Mouse (Mus musculus) spleen, adult 2 months (tissue): ENCODE results near the gene Mchr1. TPM values are rescaled to one million over a fixed set of nuclear protein-coding genes. Genes with fewer than 3 reads are reported as not detected.

Experiments used
- DNase-seq, 2 experiments: peaks; one replicate each; pipeline versions ENCODE4 v3.0.0 to v3.0.0-alpha.2; 2012 to 2021; ENCODE audit warnings: low spot score in 2 of 2, low read depth in 1 of 2
- H3K27ac ChIP-seq: fragments of 200-500 bp; 2 replicates; pipeline ENCODE4 v1.5.1; 2012; ENCODE audit warnings: low read length, inconsistent platforms; ENCODE audit not compliant: insufficient read depth
- H3K27me3 ChIP-seq: fragments of 200-500 bp; 2 replicates; pipeline ENCODE4 v1.6.1; 2012; ENCODE audit warnings: mild to moderate bottlenecking, moderate library complexity, low read length, inconsistent platforms; ENCODE audit not compliant: control insufficient read depth, insufficient read depth
- H3K36me3 ChIP-seq: fragments of 200-500 bp; 2 replicates; pipeline ENCODE4 v1.6.1; 2012; ENCODE audit warnings: mild to moderate bottlenecking, low read length, inconsistent platforms; ENCODE audit not compliant: control insufficient read depth, insufficient read depth
- H3K4me1 ChIP-seq: fragments of 200-500 bp; 2 replicates; pipeline ENCODE4 v1.6.1; 2011; ENCODE audit warnings: inconsistent platforms; ENCODE audit not compliant: control insufficient read depth, insufficient read depth, insufficient read length
- H3K4me3 ChIP-seq: fragments of 200-500 bp; 2 replicates; pipeline ENCODE4 v1.5.1; 2011; ENCODE audit warnings: mild to moderate bottlenecking, inconsistent platforms; ENCODE audit not compliant: insufficient read depth, insufficient read length; ENCODE audit errors: extremely low read depth
- CTCF ChIP-seq: fragments of 200-500 bp; IDR thresholded peaks from 2 replicates; pipeline ENCODE4 v1.5.1; 2011; ENCODE audit warnings: mild to moderate bottlenecking, inconsistent platforms; ENCODE audit not compliant: insufficient read depth, insufficient read length, insufficient replicate concordance; ENCODE audit errors: extremely low read depth
- POLR2A ChIP-seq: fragments of 200-500 bp; IDR thresholded peaks from 2 replicates; pipeline ENCODE4 v1.6.1; 2011; ENCODE audit warnings: low read depth, low read length, inconsistent platforms
- WGBS: fragments of 180-500 bp; shearing (Covaris S2); methylation state at CpG from one replicate; pipeline ENCODE4 v1.1.7; 2018; 5-methylcytosine and 5-hydroxymethylcytosine counted together
- polyA plus RNA-seq: library from polyadenylated mRNA; depleted of rRNA; stranded (reverse); fragments of >200 nt; gene quantifications from 2 replicates; pipeline ENCODE4 v1.2.3, GENCODE M21; 2012

Gene Mchr1
- polyA plus RNA-seq, 1 experiment: not detected

DNA sequence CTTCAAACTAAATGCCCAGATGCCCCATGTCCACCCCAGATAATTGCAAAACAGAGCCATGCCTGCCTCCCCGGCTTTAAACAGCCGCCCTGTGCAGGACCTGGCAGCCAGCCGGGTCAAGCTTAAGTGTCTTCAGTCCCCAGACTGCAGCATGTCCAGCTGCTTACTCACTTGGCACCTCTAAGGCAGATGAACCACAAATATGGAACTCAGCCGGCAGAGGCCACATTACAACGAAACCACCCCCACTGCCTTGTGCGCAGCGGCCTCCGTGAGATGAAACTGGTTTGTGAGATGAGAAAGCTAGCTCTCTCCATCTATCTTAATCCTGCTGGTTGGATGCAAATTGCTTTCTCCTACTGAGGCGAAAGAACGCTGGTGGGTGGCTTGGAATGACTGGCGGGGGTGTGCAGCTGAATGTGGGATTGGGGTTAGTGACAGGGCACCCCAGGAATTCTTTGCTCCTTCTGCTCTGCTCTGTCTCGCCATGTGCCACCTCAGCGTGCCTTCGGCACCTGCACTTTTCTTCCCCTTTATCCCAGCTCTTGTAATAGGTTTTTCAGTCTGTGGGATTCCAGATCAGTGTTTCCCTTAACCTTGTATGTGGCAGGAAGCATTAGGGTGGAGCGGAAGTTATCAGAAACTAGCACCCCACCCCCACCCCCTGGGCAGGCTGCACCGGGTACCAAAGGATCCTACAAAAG lies 29.2 kb downstream of the Mchr1 start:
- no peaks in the 10 kb centered on the region for H3K4me1 ChIP-seq
- no peak overlapping the region for H3K4me3 ChIP-seq
- no peaks in the 10 kb centered on the region for H3K27me3 ChIP-seq
- H3K36me3 ChIP-seq: no peaks in the 10 kb centered on the region
- no peak overlapping the region for H3K27ac ChIP-seq
- DNase-seq: no peak
- WGBS: 56% methylated on average over 16 of the region's 16 CpGs
- TF ChIP-seq CTCF (no peak), POLR2A (no peak)

- H3K27ac ChIP-seq: no peak overlapping the region
- no peaks in the 10 kb centered on the region for H3K4me1 ChIP-seq
- no peak for DNase-seq
- H3K27me3 ChIP-seq: no peaks in the 10 kb centered on the region
- 18% methylated on average over 2 of the region's 2 CpGs for WGBS
- H3K36me3 ChIP-seq: no peaks in the 10 kb centered on the region
- no peak overlapping the region for H3K4me3 ChIP-seq
- TF ChIP-seq CTCF: no peak
- no peak for TF ChIP-seq POLR2A
Measured at GRCm38 (mm10) chr15:81267416-81267815, 32.1 kb downstream of the Mchr1 start.

DNA sequence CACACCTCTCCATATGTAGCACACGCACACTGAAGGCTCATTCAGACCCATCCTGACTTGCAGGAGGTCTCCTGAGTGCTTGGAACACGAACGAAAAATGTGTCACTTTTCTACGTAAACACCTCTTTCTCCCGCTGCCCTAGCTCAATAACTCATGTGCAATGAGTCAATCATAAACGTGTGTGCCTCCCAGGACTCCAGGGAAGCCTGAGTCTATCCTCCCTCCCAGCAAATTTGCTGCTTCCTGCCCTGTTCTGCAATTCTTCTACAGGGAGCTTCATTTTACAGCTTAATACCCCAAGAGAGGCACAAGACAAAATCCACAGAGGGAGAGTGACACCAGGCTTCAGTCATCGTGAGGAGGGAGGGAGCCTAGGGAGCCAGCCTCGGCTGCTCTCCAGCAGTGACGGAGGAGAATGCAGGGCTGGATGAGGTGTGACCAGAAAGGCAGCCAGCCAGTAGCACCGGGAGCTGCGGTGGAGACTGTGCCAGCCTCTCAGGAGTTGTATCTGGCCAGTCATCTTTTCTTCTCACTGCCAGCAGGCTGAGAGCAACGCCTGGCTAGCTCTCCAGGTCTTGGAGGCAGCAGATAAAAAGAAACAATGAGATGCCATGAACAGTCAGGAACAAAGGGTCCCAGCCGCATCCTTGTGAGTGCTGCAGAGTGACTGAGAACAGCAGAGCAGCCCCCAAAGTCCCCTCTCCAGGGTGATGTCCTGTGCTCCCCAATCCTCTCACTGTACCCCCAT lies 37.2 kb downstream of the Mchr1 start:
- Histone ChIP-seq H3K36me3 (no peaks in the 10 kb centered on the region), H3K27me3 (no peaks in the 10 kb centered on the region), H3K27ac (no peak overlapping the region), H3K4me3 (no peak overlapping the region), H3K4me1 (peaks cover 2% of the 10 kb centered on the region; the same call in 1 of the 2 replicates)
- WGBS: 59% methylated on average over 13 of the region's 13 CpGs
- TF ChIP-seq CTCF: no peak
- no peak for TF ChIP-seq POLR2A
- no peak for DNase-seq

DNA sequence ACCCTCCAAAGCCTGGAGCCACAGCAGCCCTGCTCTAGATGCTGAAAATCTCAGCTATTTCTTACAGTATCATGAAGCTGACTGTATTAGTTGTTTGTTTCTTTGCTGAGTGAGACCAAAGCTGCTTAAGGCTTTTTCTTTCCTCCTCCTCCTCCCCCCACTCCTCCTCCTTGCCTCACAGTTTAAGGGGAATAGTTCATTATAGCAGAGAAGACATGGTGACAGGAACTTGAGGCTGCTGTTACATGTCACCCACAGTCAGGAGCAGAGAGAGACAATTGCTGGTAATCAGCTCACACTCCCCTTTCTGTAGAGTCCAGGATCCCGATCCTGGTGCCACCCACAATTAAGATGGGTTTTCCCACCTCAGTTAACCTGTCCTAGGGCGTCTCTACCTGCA lies 38.1 kb downstream of the Mchr1 start:
- no peaks in the 10 kb centered on the region for H3K36me3 ChIP-seq
- DNase-seq: no peak
- TF ChIP-seq CTCF: no peak
- TF ChIP-seq POLR2A: no peak
- no peaks in the 10 kb centered on the region for H3K27me3 ChIP-seq
- no peak overlapping the region for H3K27ac ChIP-seq
- WGBS: 82% methylated on average over 2 of the region's 2 CpGs
- peaks cover 2% of the 10 kb centered on the region; the same call in 1 of the 2 replicates for H3K4me1 ChIP-seq
- H3K4me3 ChIP-seq: no peak overlapping the region

DNA sequence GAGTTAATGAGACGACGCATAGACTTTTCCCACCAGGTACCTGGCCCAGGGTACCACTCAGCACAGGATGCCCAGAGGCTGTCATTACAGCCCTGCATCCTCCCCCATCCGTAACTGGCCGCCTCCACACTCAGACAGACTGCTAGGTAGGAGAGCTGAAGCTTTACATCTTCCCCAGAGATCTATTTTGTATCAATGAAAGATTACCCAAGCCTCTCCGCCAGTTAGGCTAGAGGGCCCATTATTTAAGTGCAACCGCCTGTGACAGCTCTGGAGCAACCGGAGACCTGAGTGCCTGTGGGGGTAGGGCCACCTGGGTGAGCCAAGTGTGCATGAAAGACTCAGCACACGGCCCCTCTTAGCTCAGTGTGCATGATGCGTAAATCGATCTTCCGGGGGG lies 42.6 kb downstream of the Mchr1 start:
- Histone ChIP-seq H3K4me3 (no peak overlapping the region), H3K27me3 (no peaks in the 10 kb centered on the region), H3K4me1 (peaks cover 2% of the 10 kb centered on the region; the same call in 1 of the 2 replicates), H3K27ac (no peak overlapping the region), H3K36me3 (no peaks in the 10 kb centered on the region)
- WGBS: 38% methylated on average over 11 of the region's 11 CpGs
- no peak for DNase-seq
- no peak for TF ChIP-seq CTCF
- no peak for TF ChIP-seq POLR2A

DNA sequence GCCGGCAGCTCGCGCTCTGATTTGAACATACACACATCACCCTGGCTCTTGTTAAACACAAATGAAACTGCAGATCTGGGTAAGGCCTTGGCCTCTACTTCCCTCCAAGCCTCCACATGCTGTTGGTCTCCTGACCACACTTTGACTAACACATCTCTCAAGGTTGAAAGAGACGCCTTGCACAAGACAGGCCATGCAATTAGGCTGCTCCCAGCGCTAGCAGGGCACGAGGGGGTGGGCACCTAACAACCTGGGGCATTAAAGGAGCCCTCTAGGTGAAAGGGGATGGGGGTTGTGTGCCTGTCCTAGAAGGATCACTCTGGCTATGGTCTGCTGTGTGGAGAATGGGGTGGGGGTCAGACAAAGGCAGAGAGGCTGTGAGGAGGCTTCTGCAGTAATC lies 43.4 kb downstream of the Mchr1 start:
- WGBS: 86% methylated on average over 6 of the region's 6 CpGs
- Histone ChIP-seq H3K36me3 (no peaks in the 10 kb centered on the region), H3K27ac (no peak overlapping the region), H3K27me3 (no peaks in the 10 kb centered on the region), H3K4me1 (peaks cover 2% of the 10 kb centered on the region; the same call in 1 of the 2 replicates), H3K4me3 (no peak overlapping the region)
- TF ChIP-seq CTCF: no peak
- TF ChIP-seq POLR2A: no peak
- DNase-seq: no peak
